Mouse (Mus musculus) CH12.LX (cell line): ENCODE data around the gene Kxd1.

Experiments used
- CTCF ChIP-seq, 2 experiments: IDR thresholded peaks in 1 of 2; conservative IDR thresholded peaks in 1 of 2; 2 replicates each; pipeline ENCODE4 v1.5.1; 2011 to 2012; ENCODE audit warnings: low read depth in 2 of 2, low read length in 2 of 2, improper control_type of control experiment in 1 of 2, inconsistent platforms in 1 of 2, mild to moderate bottlenecking in 1 of 2, moderate library complexity in 1 of 2
- E2F4 ChIP-seq: IDR thresholded peaks from 2 replicates; pipeline ENCODE4 v1.6.1; 2011; ENCODE audit warnings: low read depth, low read length, improper control_type of control experiment; ENCODE audit not compliant: insufficient replicate concordance
- ELF1 ChIP-seq: IDR thresholded peaks from 2 replicates; pipeline ENCODE4 v1.6.1; 2014; ENCODE audit warnings: low read depth, mild to moderate bottlenecking, inconsistent platforms, low read length, improper control_type of control experiment
- EP300 ChIP-seq: IDR thresholded peaks from 2 replicates; pipeline ENCODE4 v1.6.1; 2011; ENCODE audit warnings: low read length, improper control_type of control experiment
- GABPA ChIP-seq: IDR thresholded peaks from 2 replicates; pipeline ENCODE4 v1.6.1; 2012; ENCODE audit warnings: low read depth, low read length, improper control_type of control experiment, inconsistent platforms; ENCODE audit not compliant: insufficient replicate concordance
- IRF4 ChIP-seq: IDR thresholded peaks from 2 replicates; pipeline ENCODE4 v1.6.1; 2014; ENCODE audit warnings: low read depth, mild to moderate bottlenecking, inconsistent platforms, low read length, improper control_type of control experiment
- JUND ChIP-seq: conservative IDR thresholded peaks from 2 replicates; pipeline ENCODE4 v1.6.1; 2011; ENCODE audit warnings: low read depth, low read length, improper control_type of control experiment
- MAFK ChIP-seq: IDR thresholded peaks from 2 replicates; pipeline ENCODE4 v1.6.1; 2011; ENCODE audit warnings: low read length, improper control_type of control experiment; ENCODE audit not compliant: insufficient replicate concordance
- MAX ChIP-seq: IDR thresholded peaks from 2 replicates; pipeline ENCODE4 v1.6.1; 2011; ENCODE audit warnings: low read length, improper control_type of control experiment
- MYC ChIP-seq: IDR thresholded peaks from 2 replicates; pipeline ENCODE4 v1.6.1; 2011; ENCODE audit warnings: low read depth, mild to moderate bottlenecking, improper control_type of control experiment, low read length
- NELFE ChIP-seq: IDR thresholded peaks from 2 replicates; pipeline ENCODE4 v1.6.1; 2011; ENCODE audit warnings: low read depth, low read length, improper control_type of control experiment
- NRF1 ChIP-seq: IDR thresholded peaks from 2 replicates; pipeline ENCODE4 v1.6.1; 2014; ENCODE audit warnings: low read depth, mild to moderate bottlenecking, inconsistent platforms, low read length, improper control_type of control experiment, moderate library complexity
- POLR2A ChIP-seq: IDR thresholded peaks from 2 replicates; pipeline ENCODE4 v1.6.1; 2011; ENCODE audit warnings: low read depth, mild to moderate bottlenecking, improper control_type of control experiment, low read length
- ZNF384 ChIP-seq: IDR thresholded peaks from 2 replicates; pipeline ENCODE4 v1.6.1; 2012; ENCODE audit warnings: low read depth, low read length, improper control_type of control experiment, inconsistent platforms

GRCm38 (mm10) chr8:70460606-70461005 lies 67.2 kb downstream of the Kxd1 start:
- TF ChIP-seq CTCF (conservative IDR thresholded peaks at IDR 0.05 in 1 of 2, IDR thresholded peaks at IDR 0.05 in 1 of 2; ENCODE audit: low read depth in 2 of 2, low read length in 2 of 2) = no peak
- TF ChIP-seq POLR2A = no peak
- TF ChIP-seq MAFK = no peak
- TF ChIP-seq IRF4 = no peak
- no peak for TF ChIP-seq EP300
- no peak for TF ChIP-seq MYC
- TF ChIP-seq ZNF384 = no peak
- no peak for TF ChIP-seq E2F4
- no peak for TF ChIP-seq NELFE
- TF ChIP-seq JUND = no peak
- TF ChIP-seq MAX = no peak
- no peak for TF ChIP-seq NRF1
- no peak for TF ChIP-seq ELF1
- TF ChIP-seq GABPA = no peak
